Mouse (Mus musculus): ENCODE measurements around the gene Dhrs7b. TPM values are rescaled to one million over a fixed set of nuclear protein-coding genes. Genes with fewer than 3 reads are reported as not detected.

Dhrs7b gene
- not detected in 2 replicates for polyA plus RNA-seq (2012; ENCODE audit: insufficient read depth, insufficient read length, low replicate concordance, missing spikeins)

- WGBS = under 1% methylated on average over 34 of the region's 34 CpGs
- TF ChIP-seq CTCF (IDR thresholded peaks at IDR 0.05; ENCODE audit: insufficient read depth, low read depth, low read length) (no peak), POLR2A (IDR thresholded peaks at IDR 0.05; ENCODE audit: insufficient read depth, low read depth, low read length) (no peak)
- peak within 1 kb of the TSS; percentile 96 for H3K27ac ChIP-seq (ENCODE audit: insufficient read depth, low read depth, low read length)
- H3K4me3 ChIP-seq (ENCODE audit: insufficient read depth, low read depth, low read length) = peak within 1 kb of the TSS; percentile 89
- peaks cover 3% of the 10 kb centered on the region for H3K4me1 ChIP-seq (ENCODE audit: control insufficient read depth, insufficient read depth, low read length)
These were observed at the start of gene Dhrs7b for GRCm38 (mm10) chr11:60830433-60831052. Gene Dhrs7b (plus strand): TSS chr11:60830631.

GRCm38 (mm10) chr11:60784179-60784922 lies 46.1 kb upstream of the Dhrs7b start:
- Histone ChIP-seq H3K4me1 (ENCODE audit: control insufficient read depth, insufficient read depth, low read length) (peaks cover 22% of the 10 kb centered on the region), H3K4me3 (ENCODE audit: insufficient read depth, low read depth, low read length) (no peak overlapping the region), H3K27ac (ENCODE audit: insufficient read depth, low read depth, low read length) (no peak overlapping the region)
- TF ChIP-seq POLR2A (IDR thresholded peaks at IDR 0.05; ENCODE audit: insufficient read depth, low read depth, low read length) = no peak
- TF ChIP-seq CTCF (IDR thresholded peaks at IDR 0.05; ENCODE audit: insufficient read depth, low read depth, low read length) = no peak
- 89% methylated on average over 8 of the region's 8 CpGs for WGBS

GRCm38 (mm10) chr11:60787595-60787994 lies 42.8 kb upstream of the Dhrs7b start:
- no peak overlapping the region for H3K4me3 ChIP-seq (ENCODE audit: insufficient read depth, low read depth, low read length)
- peaks cover 8% of the 10 kb centered on the region; the same call in 1 of the 2 replicates for H3K4me1 ChIP-seq (ENCODE audit: control insufficient read depth, insufficient read depth, low read length)
- TF ChIP-seq POLR2A (IDR thresholded peaks at IDR 0.05; ENCODE audit: insufficient read depth, low read depth, low read length) (no peak), CTCF (IDR thresholded peaks at IDR 0.05; ENCODE audit: insufficient read depth, low read depth, low read length) (no peak)
- WGBS = 23% methylated on average over 1 of the region's 1 CpGs
- no peak overlapping the region for H3K27ac ChIP-seq (ENCODE audit: insufficient read depth, low read depth, low read length)

GRCm38 (mm10) chr11:60790472-60790871 lies 40.0 kb upstream of the Dhrs7b start:
- 87% methylated on average over 2 of the region's 2 CpGs for WGBS
- Histone ChIP-seq H3K4me1 (ENCODE audit: control insufficient read depth, insufficient read depth, low read length) (no peaks in the 10 kb centered on the region), H3K4me3 (ENCODE audit: insufficient read depth, low read depth, low read length) (no peak overlapping the region), H3K27ac (ENCODE audit: insufficient read depth, low read depth, low read length) (no peak overlapping the region)
- TF ChIP-seq CTCF (IDR thresholded peaks at IDR 0.05; ENCODE audit: insufficient read depth, low read depth, low read length) = no peak

- TF ChIP-seq POLR2A (IDR thresholded peaks at IDR 0.05; ENCODE audit: insufficient read depth, low read depth, low read length) = no peak
- no peak for TF ChIP-seq CTCF (IDR thresholded peaks at IDR 0.05; ENCODE audit: insufficient read depth, low read depth, low read length)
- Histone ChIP-seq H3K4me1 (ENCODE audit: control insufficient read depth, insufficient read depth, low read length) (no peaks in the 10 kb centered on the region), H3K4me3 (ENCODE audit: insufficient read depth, low read depth, low read length) (no peak overlapping the region), H3K27ac (ENCODE audit: insufficient read depth, low read depth, low read length) (no peak overlapping the region)
- WGBS = 87% methylated on average over 11 of the region's 11 CpGs
These were observed 34.1 kb upstream of the Dhrs7b start for GRCm38 (mm10) chr11:60796342-60796741.

- H3K4me3 ChIP-seq (ENCODE audit: insufficient read depth, low read depth, low read length) = no peak overlapping the region
- H3K27ac ChIP-seq (ENCODE audit: insufficient read depth, low read depth, low read length) = no peak overlapping the region
- H3K4me1 ChIP-seq (ENCODE audit: control insufficient read depth, insufficient read depth, low read length) = no peaks in the 10 kb centered on the region
- whole genome bisulfite sequencing = 93% methylated on average over 4 of the region's 4 CpGs
- TF ChIP-seq CTCF (IDR thresholded peaks at IDR 0.05; ENCODE audit: insufficient read depth, low read depth, low read length) = no peak
- no peak for TF ChIP-seq POLR2A (IDR thresholded peaks at IDR 0.05; ENCODE audit: insufficient read depth, low read depth, low read length)
These were observed 30.5 kb upstream of the Dhrs7b start for GRCm38 (mm10) chr11:60799977-60800376.

- Histone ChIP-seq H3K4me3 (ENCODE audit: insufficient read depth, low read depth, low read length) (no peak overlapping the region), H3K4me1 (ENCODE audit: control insufficient read depth, insufficient read depth, low read length) (no peaks in the 10 kb centered on the region), H3K27ac (ENCODE audit: insufficient read depth, low read depth, low read length) (no peak overlapping the region)
- no peak for TF ChIP-seq CTCF (IDR thresholded peaks at IDR 0.05; ENCODE audit: insufficient read depth, low read depth, low read length)
- TF ChIP-seq POLR2A (IDR thresholded peaks at IDR 0.05; ENCODE audit: insufficient read depth, low read depth, low read length) = no peak
- 90% methylated on average over 1 of the region's 1 CpGs for WGBS
These were observed 29.5 kb upstream of the Dhrs7b start for GRCm38 (mm10) chr11:60800892-60801291.

- WGBS = 60% methylated on average over 4 of the region's 4 CpGs
- Histone ChIP-seq H3K4me3 (ENCODE audit: insufficient read depth, low read depth, low read length) (no peak overlapping the region), H3K27ac (ENCODE audit: insufficient read depth, low read depth, low read length) (peak overlapping the region; percentile 47), H3K4me1 (ENCODE audit: control insufficient read depth, insufficient read depth, low read length) (peaks cover 11% of the 10 kb centered on the region)
- TF ChIP-seq CTCF (IDR thresholded peaks at IDR 0.05; ENCODE audit: insufficient read depth, low read depth, low read length) (no peak), POLR2A (IDR thresholded peaks at IDR 0.05; ENCODE audit: insufficient read depth, low read depth, low read length) (no peak)
These were observed 22.0 kb upstream of the Dhrs7b start for GRCm38 (mm10) chr11:60808286-60809070.

- Histone ChIP-seq H3K27ac (ENCODE audit: insufficient read depth, low read depth, low read length) (no peak overlapping the region), H3K4me1 (ENCODE audit: control insufficient read depth, insufficient read depth, low read length) (peaks cover 11% of the 10 kb centered on the region), H3K4me3 (ENCODE audit: insufficient read depth, low read depth, low read length) (no peak overlapping the region)
- no peak for TF ChIP-seq POLR2A (IDR thresholded peaks at IDR 0.05; ENCODE audit: insufficient read depth, low read depth, low read length)
- no peak for TF ChIP-seq CTCF (IDR thresholded peaks at IDR 0.05; ENCODE audit: insufficient read depth, low read depth, low read length)
- WGBS = 100% methylated on average over 1 of the region's 1 CpGs
These were observed 20.9 kb upstream of the Dhrs7b start for GRCm38 (mm10) chr11:60809546-60809945.
